In the genomic region with DNA sequence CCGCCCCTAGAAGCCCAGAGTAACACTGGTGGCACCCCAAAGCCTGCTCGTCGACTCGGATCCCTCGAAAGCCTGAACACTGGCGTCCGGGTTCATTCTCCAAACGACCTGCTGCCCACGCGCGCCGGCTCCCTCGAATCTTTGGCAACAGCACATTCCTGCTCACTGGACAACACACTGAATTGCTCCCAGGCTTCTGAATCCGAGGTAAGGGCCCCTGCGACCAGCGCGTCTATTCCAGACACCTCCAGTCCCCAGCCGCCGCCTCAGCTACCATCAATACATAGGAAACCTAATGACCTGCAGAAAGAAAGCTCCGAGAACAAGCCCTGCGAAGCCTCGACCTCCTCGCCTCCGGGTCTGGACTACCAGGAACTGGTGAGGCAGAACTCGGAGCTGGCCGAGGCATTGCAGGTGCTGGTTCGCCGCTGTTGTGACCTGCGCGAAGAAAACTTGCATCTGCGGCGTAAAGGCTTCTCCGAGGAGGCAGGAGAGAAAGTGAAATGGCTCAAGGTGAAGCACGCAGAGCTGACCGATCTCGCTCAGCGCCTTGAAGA, we compare ENCODE assay signal across 8 mouse cellular contexts. TPM values are rescaled to one million over a fixed set of nuclear protein-coding genes. Genes with fewer than 3 reads are reported as not detected.
A peak's percentile ranks its signal among the peaks of the same experiment; 100 is the strongest.
DNase-seq lines count a peak whose midpoint lies in the region; ATAC-seq and TF ChIP-seq lines count a peak whose summit lies in the region.

No protein-coding gene starts in this region.

- H3K4me2 ChIP-seq in lung, embryonic 14.5 days = peak overlapping the region; percentile 99
- peak overlapping the region; percentile 86 for H3K4me2 ChIP-seq in forebrain, embryonic 11.5 days (ENCODE audit: low read depth, low read length, severe bottlenecking)
- peak overlapping the region; percentile 97 for H3K4me2 ChIP-seq in limb, embryonic 12.5 days
- H3K4me2 ChIP-seq in midbrain, embryonic 16.5 days (ENCODE audit: low read length) = peak overlapping the region; percentile 90

- peak; percentile 38 for DNase-seq in CD4-positive, CD25-positive, alpha-beta regulatory T cell, adult 2 months (ENCODE audit: low read depth, low spot score)
- DNase-seq in lung, embryonic 14.5 days = no peak
- DNase-seq in lung, postnatal 25 days (ENCODE audit: low spot score) = no peak
- DNase-seq in forebrain, embryonic 11.5 days (ENCODE audit: low spot score) = peak; percentile 74
- DNase-seq in cerebellum, postnatal 4 days (ENCODE audit: low spot score in 2 of 2) = no peak

- H3K27ac ChIP-seq in lung, embryonic 14.5 days (ENCODE audit: low read depth) = no peak overlapping the region
- peak overlapping the region; percentile 62 for H3K27ac ChIP-seq in forebrain, embryonic 11.5 days (ENCODE audit: low read depth, low read length)
- H3K27ac ChIP-seq in limb, embryonic 12.5 days = 0 out of 2 replicates have a peak overlapping the region, but pooled peaks have one; percentile 23
- peak overlapping the region; percentile 87 for H3K27ac ChIP-seq in midbrain, embryonic 16.5 days (ENCODE audit: low read length)

- no peak for TF ChIP-seq CTCF in lung, embryonic 14.5 days (IDR thresholded peaks at IDR 0.05; ENCODE audit: low read depth)

- H3K9me3 ChIP-seq in lung, embryonic 14.5 days (ENCODE audit: low read depth, low read length) = no peaks in the 10 kb centered on the region
- no peaks in the 10 kb centered on the region for H3K9me3 ChIP-seq in forebrain, embryonic 11.5 days (ENCODE audit: control insufficient read depth, low read length)
- H3K9me3 ChIP-seq in limb, embryonic 12.5 days = no peaks in the 10 kb centered on the region
- H3K9me3 ChIP-seq in midbrain, embryonic 16.5 days (replicated peaks; ENCODE audit: control insufficient read depth, low read length, poor library complexity, severe bottlenecking) = no peaks in the 10 kb centered on the region

- no peak overlapping the region for H3K9ac ChIP-seq in lung, embryonic 14.5 days
- H3K9ac ChIP-seq in forebrain, embryonic 11.5 days (ENCODE audit: low read length) = peak overlapping the region; percentile 66
- peak overlapping the region; percentile 37 for H3K9ac ChIP-seq in limb, embryonic 12.5 days (replicated peaks)
- peak overlapping the region; percentile 67 for H3K9ac ChIP-seq in midbrain, embryonic 16.5 days (ENCODE audit: low read depth, low read length)

- peaks cover 33% of the 10 kb centered on the region for H3K27me3 ChIP-seq in lung, embryonic 14.5 days (ENCODE audit: insufficient read depth, low read length)
- peaks cover 9% of the 10 kb centered on the region for H3K27me3 ChIP-seq in forebrain, embryonic 11.5 days (ENCODE audit: control insufficient read depth, insufficient read depth, low read length)
- H3K27me3 ChIP-seq in limb, embryonic 12.5 days = peaks cover 51% of the 10 kb centered on the region
- H3K27me3 ChIP-seq in midbrain, embryonic 16.5 days (ENCODE audit: control insufficient read depth, insufficient read depth, low read depth, low read length) = no peaks in the 10 kb centered on the region

- 3% methylated on average over 37 of the region's 37 CpGs for WGBS in lung, embryonic 14.5 days
- 2% methylated on average over 37 of the region's 37 CpGs for WGBS in forebrain, embryonic 11.5 days
- WGBS in limb, embryonic 12.5 days = 3% methylated on average over 37 of the region's 37 CpGs
- 1% methylated on average over 37 of the region's 37 CpGs for WGBS in midbrain, embryonic 16.5 days

- H3K4me3 ChIP-seq in lung, embryonic 14.5 days (ENCODE audit: low read depth, low read length) = peak overlapping the region; percentile 53
- peak overlapping the region; percentile 55 for H3K4me3 ChIP-seq in forebrain, embryonic 11.5 days (ENCODE audit: low read depth, low read length)
- peak overlapping the region; percentile 60 for H3K4me3 ChIP-seq in limb, embryonic 12.5 days (replicated peaks)
- peak overlapping the region; percentile 75 for H3K4me3 ChIP-seq in midbrain, embryonic 16.5 days (ENCODE audit: low read depth, low read length)

- ATAC-seq in CD4-positive, CD25-positive, alpha-beta regulatory T cell, adult 4 months = no peak
- peak; percentile 3 for ATAC-seq in lung, embryonic 14.5 days (ENCODE audit: insufficient read depth)
- peak; percentile 16; the same call in 1 of the 2 replicates for ATAC-seq in forebrain, embryonic 11.5 days (replicated peaks; ENCODE audit: low FRiP score)
- peak; percentile 8; the same call in 1 of the 2 replicates for ATAC-seq in limb, embryonic 12.5 days (ENCODE audit: insufficient number of reproducible peaks, insufficient read depth, low FRiP score, low TSS enrichment, low read depth)
- peak; percentile 11 for ATAC-seq in midbrain, embryonic 16.5 days

- H3K4me1 ChIP-seq in lung, embryonic 14.5 days (ENCODE audit: insufficient read depth) = 0 out of 2 replicates have a peak, but pooled peaks cover 4% of the 10 kb centered on the region
- peaks cover 10% of the 10 kb centered on the region; the same call in 1 of the 2 replicates for H3K4me1 ChIP-seq in forebrain, embryonic 11.5 days (replicated peaks; ENCODE audit: control insufficient read depth, insufficient read depth, low read length)
- peaks cover 14% of the 10 kb centered on the region for H3K4me1 ChIP-seq in limb, embryonic 12.5 days (replicated peaks)
- H3K4me1 ChIP-seq in midbrain, embryonic 16.5 days (ENCODE audit: control insufficient read depth, insufficient read depth, low read length) = peaks cover 13% of the 10 kb centered on the region

- no peaks in the 10 kb centered on the region for H3K36me3 ChIP-seq in lung, embryonic 14.5 days (ENCODE audit: insufficient read depth)
- H3K36me3 ChIP-seq in forebrain, embryonic 11.5 days (ENCODE audit: control insufficient read depth, insufficient read depth, low read length) = no peaks in the 10 kb centered on the region; the same call in 1 of the 2 replicates
- no peaks in the 10 kb centered on the region for H3K36me3 ChIP-seq in limb, embryonic 12.5 days
- no peaks in the 10 kb centered on the region for H3K36me3 ChIP-seq in midbrain, embryonic 16.5 days (ENCODE audit: control insufficient read depth, insufficient read depth, low read length)

RNA-seq across cellular contexts. Expression of a gene that starts 1.1 kb away (rescaled TPM):
- polyA plus RNA-seq in CD4-positive, CD25-positive, alpha-beta regulatory T cell, adult 4 months (2017; shearing (Covaris generic)) = not detected
- 0.13 and 0.30 TPM in 2 replicates for polyA plus RNA-seq in lung, embryonic 14.5 days (2014; fragmentation: Nextera tagmentation; extraction: Ambion mirVana)
- polyA plus RNA-seq in forebrain, embryonic 11.5 days (2014; fragmentation: Nextera tagmentation; extraction: Ambion mirVana) = 1.6 and 1.9 TPM in 2 replicates
- polyA plus RNA-seq in limb, embryonic 12.5 days (2016; fragmentation: Nextera tagmentation; extraction: Ambion mirVana) = 0.74 and 0.85 TPM in 2 replicates
- polyA plus RNA-seq in midbrain, embryonic 16.5 days (2015; fragmentation: Nextera tagmentation; extraction: Ambion mirVana) = 2.3 and 2.7 TPM in 2 replicates

RNA-seq across cellular contexts. Expression of a gene that starts 7.0 kb away (rescaled TPM):
- polyA plus RNA-seq in CD4-positive, CD25-positive, alpha-beta regulatory T cell, adult 4 months (2017; shearing (Covaris generic)) = 100 to 1,000 TPM; 246 to 283 TPM
- 349 and 371 TPM in 2 replicates for polyA plus RNA-seq in lung, embryonic 14.5 days (2014; fragmentation: Nextera tagmentation; extraction: Ambion mirVana)
- polyA plus RNA-seq in forebrain, embryonic 11.5 days (2014; fragmentation: Nextera tagmentation; extraction: Ambion mirVana) = 379 and 399 TPM in 2 replicates
- polyA plus RNA-seq in limb, embryonic 12.5 days (2016; fragmentation: Nextera tagmentation; extraction: Ambion mirVana) = 362 and 368 TPM in 2 replicates
- polyA plus RNA-seq in midbrain, embryonic 16.5 days (2015; fragmentation: Nextera tagmentation; extraction: Ambion mirVana) = 264 and 291 TPM in 2 replicates

RNA-seq across cellular contexts. Expression of a gene that starts 23.9 kb away (rescaled TPM):
- 1 to 10 TPM in 1 of 2 experiments, under 1 TPM in 1; 0.89 to 2.1 TPM for polyA plus RNA-seq in CD4-positive, CD25-positive, alpha-beta regulatory T cell, adult 4 months (2017; shearing (Covaris generic))
- polyA plus RNA-seq in lung, embryonic 14.5 days (2014; fragmentation: Nextera tagmentation; extraction: Ambion mirVana) = 3.4 and 4.3 TPM in 2 replicates
- polyA plus RNA-seq in forebrain, embryonic 11.5 days (2014; fragmentation: Nextera tagmentation; extraction: Ambion mirVana) = 10.7 and 11.3 TPM in 2 replicates
- polyA plus RNA-seq in limb, embryonic 12.5 days (2016; fragmentation: Nextera tagmentation; extraction: Ambion mirVana) = 13.7 TPM in 2 replicates
- 7.6 and 9.5 TPM in 2 replicates for polyA plus RNA-seq in midbrain, embryonic 16.5 days (2015; fragmentation: Nextera tagmentation; extraction: Ambion mirVana)

Comparison
In these comparisons a context has a peak if more than half of its experiments do, and no peak if none do; other contexts are left out.
1. DNase-seq: peak in CD4-positive, CD25-positive, alpha-beta regulatory T cell, adult 2 months (single experiment) and forebrain, embryonic 11.5 days (single experiment); none in lung, embryonic 14.5 days (single experiment), lung, postnatal 25 days (single experiment) and cerebellum, postnatal 4 days (0 of 2).
2. Peak in every context shown above with its lines, with median percentiles within 50 percentile points of each other: H3K4me2 ChIP-seq and H3K4me3 ChIP-seq.